Mouse (Mus musculus): ENCODE measurements around the gene Cenpi.

The Cenpi gene

GRCm38 (mm10) chrX:134362156-134362555, 54.3 kb downstream of the Cenpi start:
- no peak for DNase-seq (ENCODE audit: low spot score in 2 of 2)

DNA sequence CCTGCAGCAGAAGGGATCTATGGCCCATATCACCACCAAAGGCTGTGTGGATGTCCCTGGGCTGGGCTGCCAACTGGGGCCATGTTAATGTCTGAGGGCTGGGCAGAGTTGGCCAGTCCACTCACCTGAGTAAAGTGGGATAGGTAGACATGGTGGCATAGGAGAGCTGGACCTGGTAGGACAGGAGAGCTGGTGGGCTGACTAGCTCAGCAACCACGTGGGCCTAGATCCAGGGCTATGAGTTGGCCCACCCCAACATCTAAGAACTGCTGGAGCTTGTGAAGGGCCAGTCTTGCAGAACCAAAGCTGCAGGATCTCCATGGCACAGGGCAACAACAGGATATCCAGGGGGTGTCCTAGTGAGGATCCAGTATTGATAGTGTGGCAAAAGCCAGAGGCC, 57.5 kb downstream of the Cenpi start:
- DNase-seq (ENCODE audit: low spot score in 2 of 2) = no peak

GRCm38 (mm10) chrX:134366547-134366946, 58.7 kb downstream of the Cenpi start:
- DNase-seq (ENCODE audit: low spot score in 2 of 2) = no peak

DNA sequence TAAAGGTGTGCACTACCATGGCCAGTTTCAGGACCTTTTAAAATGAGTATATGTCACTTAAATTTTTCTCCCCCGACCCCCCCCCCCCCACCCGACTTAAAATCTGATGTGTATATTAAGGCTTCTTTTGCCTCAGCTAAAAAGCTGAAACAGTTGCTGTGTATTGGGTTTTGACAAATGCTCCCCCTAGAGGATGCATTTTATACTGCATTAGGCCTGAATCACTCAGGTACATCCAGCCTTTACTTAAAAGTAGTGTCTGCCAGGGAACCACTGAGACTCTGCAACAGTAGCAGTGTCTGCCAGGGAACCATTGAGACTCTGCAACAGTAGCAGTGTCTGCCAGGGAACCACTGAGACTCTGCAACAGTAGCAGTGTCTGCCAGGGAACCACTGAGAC, 63.4 kb downstream of the Cenpi start:
- no peak for DNase-seq (ENCODE audit: low spot score in 2 of 2)

DNA sequence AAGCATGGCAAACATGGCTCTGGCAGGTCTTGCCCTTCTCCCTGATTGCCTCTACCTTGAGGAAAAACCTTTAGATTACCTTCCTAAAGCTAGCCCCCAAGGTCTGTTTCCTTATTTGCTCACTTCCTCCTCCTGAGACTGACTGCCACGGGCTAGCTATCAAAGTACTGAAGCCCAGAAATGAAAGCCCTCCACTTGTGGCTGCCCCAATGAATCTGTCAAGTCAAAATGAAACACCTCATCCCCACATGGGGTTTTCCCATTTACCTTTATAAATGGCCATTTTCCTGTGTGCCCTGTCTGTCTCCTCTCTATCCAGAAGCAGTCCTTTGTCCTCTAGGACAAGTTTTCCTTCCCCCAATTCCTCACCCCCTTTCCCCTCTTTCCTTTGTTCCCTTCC, 66.3 kb downstream of the Cenpi start:
- DNase-seq (ENCODE audit: low spot score in 2 of 2) = no peak

DNA sequence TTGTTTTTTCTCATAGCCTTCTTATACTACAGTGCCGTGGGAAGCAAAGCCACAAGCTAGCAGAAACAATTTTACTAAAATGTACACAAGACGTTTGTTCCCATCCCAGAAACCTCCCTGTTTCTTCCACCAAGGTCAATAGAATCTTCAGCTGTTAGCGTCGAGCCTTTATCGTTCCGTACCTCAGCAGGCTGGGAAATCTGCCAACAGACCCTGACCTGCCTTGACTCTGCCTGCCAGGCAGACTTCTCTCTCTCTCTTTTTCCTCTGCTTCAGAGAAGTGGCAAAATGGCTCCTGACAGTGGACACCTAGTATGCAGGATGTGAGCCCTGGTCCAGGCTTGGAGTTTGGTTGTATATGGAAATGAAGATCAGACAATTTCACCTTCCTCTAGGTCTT, 77.0 kb downstream of the Cenpi start:
- DNase-seq (ENCODE audit: low spot score in 2 of 2) = no peak

- no peak for DNase-seq (ENCODE audit: low spot score in 2 of 2)
Measured at GRCm38 (mm10) chrX:134398972-134399371, 91.1 kb downstream of the Cenpi start.

GRCm38 (mm10) chrX:134403863-134404583, 96.1 kb downstream of the Cenpi start, which contains the start of gene Drp2:
Drp2 (plus strand) TSS chrX:134404551.
- DNase-seq (ENCODE audit: low spot score in 2 of 2) = peak in 1 of 2 experiments; percentile 2

DNA sequence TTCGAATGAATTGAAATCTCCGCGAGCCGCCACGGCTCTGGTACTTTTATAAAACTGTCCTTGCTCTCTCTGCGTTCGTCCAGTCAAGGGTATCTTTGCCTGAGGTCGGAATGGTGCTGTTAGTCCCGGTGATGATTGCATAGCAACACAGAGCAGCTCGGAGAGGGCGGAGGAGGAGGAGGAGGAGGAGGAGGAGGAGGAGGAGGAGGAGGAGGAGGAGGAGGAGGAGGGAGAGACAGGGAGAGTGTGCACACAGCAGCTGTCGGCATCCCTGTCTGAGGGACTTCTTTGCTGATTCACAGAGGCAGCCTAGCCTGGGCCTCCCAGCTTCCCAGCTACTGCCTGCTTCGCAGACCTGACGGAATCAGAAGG, 96.7 kb downstream of the Cenpi start:
- peak in 1 of 2 experiments; percentile 1 for DNase-seq (ENCODE audit: low spot score in 2 of 2)

DNA sequence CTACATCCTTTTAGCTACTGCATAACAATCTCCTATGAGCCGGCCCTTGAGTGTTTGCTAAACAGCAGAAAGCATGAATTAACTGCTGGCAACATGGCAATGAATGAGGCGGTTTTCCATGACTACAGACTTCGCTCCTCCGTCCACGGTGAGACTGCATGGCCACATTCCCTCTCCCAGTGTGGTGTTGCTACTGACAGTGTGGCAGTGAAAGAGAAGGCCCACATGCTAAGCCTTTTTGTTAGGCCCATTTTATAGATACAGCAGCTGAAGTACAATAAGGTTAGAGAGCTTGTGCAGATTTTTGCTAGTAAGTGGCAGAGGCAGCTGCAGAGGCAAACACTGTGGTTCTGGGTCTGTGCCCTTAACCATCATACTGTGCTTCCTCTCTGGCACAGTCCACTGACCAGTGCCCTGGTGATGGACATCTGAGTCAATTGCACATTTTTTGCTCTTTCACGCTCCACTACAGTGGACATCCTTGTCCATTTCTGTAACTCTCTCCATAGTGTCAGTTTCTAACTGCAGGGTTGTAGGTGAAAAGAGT, 101.5 kb downstream of the Cenpi start:
- no peak for DNase-seq (ENCODE audit: low spot score in 2 of 2)

GRCm38 (mm10) chrX:134412096-134412495, 104.2 kb downstream of the Cenpi start:
- DNase-seq (ENCODE audit: low spot score in 2 of 2) = no peak
